Mouse (Mus musculus): ENCODE measurements around the gene Anks6.

- no peak for TF ChIP-seq CTCF (IDR thresholded peaks at IDR 0.05; ENCODE audit: low read depth, low read length)
- TF ChIP-seq POLR2A (IDR thresholded peaks at IDR 0.05; ENCODE audit: insufficient read depth, low read length), result no peak
- no peak for TF ChIP-seq EP300 (IDR thresholded peaks at IDR 0.05; ENCODE audit: insufficient read depth, low read depth, low read length)
Observed at GRCm38 (mm10) chr4:47050642-47051381, 6.4 kb downstream of the Anks6 start.
